Mouse (Mus musculus): Measurements from ENCODE around the gene Olfr282.

GRCm38 (mm10) chr15:98409635-98410034, 21.4 kb upstream of the Olfr282 start:
- no peak for TF ChIP-seq POLR2A (IDR thresholded peaks at IDR 0.05; ENCODE audit: insufficient read depth, low read depth, low read length)
- TF ChIP-seq CTCF (IDR thresholded peaks at IDR 0.05; ENCODE audit: insufficient read depth, low read depth, low read length): no peak
